Mouse (Mus musculus): Measurements from ENCODE around the gene Tomm6. TPM values are rescaled to one million over a fixed set of nuclear protein-coding genes. Genes with fewer than 3 reads are reported as not detected.
"Not testable (repeated sequence)": the region's sequence is repeated elsewhere in the genome, so short reads cannot be mapped to it uniquely, and the experiment has no call there.

Tomm6 gene
- polyA plus RNA-seq, 1 experiment = 93.7 TPM

DNA sequence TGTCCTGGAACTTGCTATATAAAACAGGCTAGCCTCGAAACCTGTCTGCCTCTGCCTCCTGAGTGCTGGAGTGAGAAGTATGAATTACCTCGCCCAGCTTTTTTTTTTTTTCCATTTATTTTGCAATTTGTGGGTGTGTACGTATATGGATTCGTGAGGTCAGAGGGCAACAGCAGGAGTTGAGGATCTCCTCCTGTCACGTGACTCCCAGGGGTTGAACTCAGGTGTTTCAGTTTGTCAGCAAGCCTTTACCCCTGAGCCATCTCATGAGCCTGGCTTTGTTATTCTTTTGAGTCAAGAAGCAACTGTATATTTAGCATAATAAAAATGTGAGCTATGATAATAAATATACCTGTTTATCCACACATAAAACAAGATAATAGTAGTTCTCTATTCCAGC is 32.5 kb downstream of the Tomm6 start:
- H3K27ac ChIP-seq (ENCODE audit: control insufficient read depth, insufficient read depth, low read depth, low read length) = no peak overlapping the region
- no peaks in the 10 kb centered on the region for H3K27me3 ChIP-seq (ENCODE audit: control insufficient read depth, insufficient read depth, low read length)
- no peak overlapping the region for H3K4me3 ChIP-seq (ENCODE audit: control insufficient read depth, low read depth, low read length)
- no peaks in the 10 kb centered on the region for H3K4me1 ChIP-seq (ENCODE audit: control insufficient read depth, insufficient read depth, low read length)
- no peaks in the 10 kb centered on the region; the same call in 1 of the 2 replicates for H3K36me3 ChIP-seq (ENCODE audit: control insufficient read depth, insufficient read depth, low read length)
- no peak for TF ChIP-seq POLR2A (IDR thresholded peaks at IDR 0.05; ENCODE audit: control insufficient read depth, low read depth, low read length)
- TF ChIP-seq CTCF (IDR thresholded peaks at IDR 0.05; ENCODE audit: control insufficient read depth, insufficient read depth, insufficient replicate concordance, low read depth, low read length) = no peak

- H3K27ac ChIP-seq (ENCODE audit: control insufficient read depth, insufficient read depth, low read depth, low read length); H3K4me3 ChIP-seq (ENCODE audit: control insufficient read depth, low read depth, low read length); H3K27me3 ChIP-seq (ENCODE audit: control insufficient read depth, insufficient read depth, low read length); H3K4me1 ChIP-seq (ENCODE audit: control insufficient read depth, insufficient read depth, low read length); H3K36me3 ChIP-seq (ENCODE audit: control insufficient read depth, insufficient read depth, low read length): not testable (repeated sequence)
These were observed 33.8 kb downstream of the Tomm6 start for GRCm38 (mm10) chr17:47654346-47654745.

GRCm38 (mm10) chr17:47651953-47652352 is 36.2 kb downstream of the Tomm6 start:
- no peaks in the 10 kb centered on the region for H3K4me1 ChIP-seq (ENCODE audit: control insufficient read depth, insufficient read depth, low read length)

DNA sequence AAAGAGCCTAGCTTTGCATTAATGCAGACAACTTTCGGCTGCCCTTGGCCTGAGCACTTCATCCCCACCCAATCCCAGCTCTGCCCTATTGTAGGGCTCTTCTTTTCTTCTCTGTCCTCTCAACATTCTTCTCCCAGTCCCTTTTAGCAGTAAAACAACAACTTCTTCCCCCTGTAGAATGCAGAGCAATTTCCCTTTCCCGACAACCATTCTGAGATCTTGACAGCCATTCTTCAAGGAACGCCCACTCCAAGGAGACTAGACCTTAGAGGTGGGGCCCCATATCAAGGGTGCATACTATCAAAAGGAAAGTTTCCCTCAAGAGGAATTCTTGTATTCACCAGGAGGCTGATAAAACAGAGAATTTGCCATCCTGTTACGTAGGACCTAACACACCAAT is 39.2 kb downstream of the Tomm6 start:
- Histone ChIP-seq H3K4me3 (ENCODE audit: control insufficient read depth, low read depth, low read length) (no peak overlapping the region), H3K27me3 (ENCODE audit: control insufficient read depth, insufficient read depth, low read length) (no peaks in the 10 kb centered on the region), H3K27ac (ENCODE audit: control insufficient read depth, insufficient read depth, low read depth, low read length) (no peak overlapping the region), H3K4me1 (ENCODE audit: control insufficient read depth, insufficient read depth, low read length) (no peaks in the 10 kb centered on the region), H3K36me3 (ENCODE audit: control insufficient read depth, insufficient read depth, low read length) (no peaks in the 10 kb centered on the region)
- TF ChIP-seq POLR2A (IDR thresholded peaks at IDR 0.05; ENCODE audit: control insufficient read depth, low read depth, low read length) = no peak
- TF ChIP-seq CTCF (IDR thresholded peaks at IDR 0.05; ENCODE audit: control insufficient read depth, insufficient read depth, insufficient replicate concordance, low read depth, low read length) = no peak

More at GRCm38 (mm10) chr17:47651953-47652352, 36.2 kb downstream of the Tomm6 start:
- H3K4me3 ChIP-seq (ENCODE audit: control insufficient read depth, low read depth, low read length) = no peak overlapping the region
- H3K27me3 ChIP-seq (ENCODE audit: control insufficient read depth, insufficient read depth, low read length) = no peaks in the 10 kb centered on the region
- no peak overlapping the region for H3K27ac ChIP-seq (ENCODE audit: control insufficient read depth, insufficient read depth, low read depth, low read length)
- H3K36me3 ChIP-seq (ENCODE audit: control insufficient read depth, insufficient read depth, low read length) = no peaks in the 10 kb centered on the region; the same call in 1 of the 2 replicates
- TF ChIP-seq POLR2A (IDR thresholded peaks at IDR 0.05; ENCODE audit: control insufficient read depth, low read depth, low read length) (no peak), CTCF (IDR thresholded peaks at IDR 0.05; ENCODE audit: control insufficient read depth, insufficient read depth, insufficient replicate concordance, low read depth, low read length) (no peak)

GRCm38 (mm10) chr17:47646683-47647082 is 41.5 kb downstream of the Tomm6 start:
- Histone ChIP-seq H3K4me3 (ENCODE audit: control insufficient read depth, low read depth, low read length) (no peak overlapping the region), H3K27ac (ENCODE audit: control insufficient read depth, insufficient read depth, low read depth, low read length) (no peak overlapping the region), H3K4me1 (ENCODE audit: control insufficient read depth, insufficient read depth, low read length) (no peaks in the 10 kb centered on the region), H3K27me3 (ENCODE audit: control insufficient read depth, insufficient read depth, low read length) (no peaks in the 10 kb centered on the region), H3K36me3 (ENCODE audit: control insufficient read depth, insufficient read depth, low read length) (no peaks in the 10 kb centered on the region)
- TF ChIP-seq POLR2A (IDR thresholded peaks at IDR 0.05; ENCODE audit: control insufficient read depth, low read depth, low read length) = no peak
- peak; percentile 8; the same call in 1 of the 2 replicates for TF ChIP-seq CTCF (IDR thresholded peaks at IDR 0.05; ENCODE audit: control insufficient read depth, insufficient read depth, insufficient replicate concordance, low read depth, low read length)

- H3K4me1 ChIP-seq (ENCODE audit: control insufficient read depth, insufficient read depth, low read length) = no peaks in the 10 kb centered on the region
- H3K36me3 ChIP-seq (ENCODE audit: control insufficient read depth, insufficient read depth, low read length) = no peaks in the 10 kb centered on the region
- no peaks in the 10 kb centered on the region for H3K27me3 ChIP-seq (ENCODE audit: control insufficient read depth, insufficient read depth, low read length)
- no peak overlapping the region for H3K27ac ChIP-seq (ENCODE audit: control insufficient read depth, insufficient read depth, low read depth, low read length)
- TF ChIP-seq POLR2A (IDR thresholded peaks at IDR 0.05; ENCODE audit: control insufficient read depth, low read depth, low read length) (no peak), CTCF (IDR thresholded peaks at IDR 0.05; ENCODE audit: control insufficient read depth, insufficient read depth, insufficient replicate concordance, low read depth, low read length) (no peak)
- no peak overlapping the region for H3K4me3 ChIP-seq (ENCODE audit: control insufficient read depth, low read depth, low read length)
These were observed 45.2 kb downstream of the Tomm6 start for GRCm38 (mm10) chr17:47642992-47643391.

Other genes starting within 250 kb of the Tomm6 start
- gene Taf8, start 186.1 kb downstream of the Tomm6 start, polyA plus RNA-seq (2012; rRNA removed) = 15.3 and 17.3 TPM in 2 replicates
- gene Ccnd3, start 183.3 kb downstream of the Tomm6 start, polyA plus RNA-seq (2012; rRNA removed) = 253 and 256 TPM in 2 replicates
- 16.3 and 17.6 TPM in 2 replicates for gene Bysl, start 76.9 kb downstream of the Tomm6 start, polyA plus RNA-seq (2012; rRNA removed)
- 13.4 and 17.0 TPM in 2 replicates for gene Med20, start 76.8 kb downstream of the Tomm6 start, polyA plus RNA-seq (2012; rRNA removed)
- gene Gm20517, start 76.8 kb downstream of the Tomm6 start, polyA plus RNA-seq (2012; rRNA removed) = 20.6 and 25.0 TPM in 2 replicates
- gene Usp49, start 57.7 kb downstream of the Tomm6 start, polyA plus RNA-seq (2012; rRNA removed) = 67.0 and 80.5 TPM in 2 replicates
- gene Frs3, start 644 bp upstream of the Tomm6 start, polyA plus RNA-seq (2012; rRNA removed) = 31.4 and 34.1 TPM in 2 replicates
- gene Gm21981, start 6.1 kb upstream of the Tomm6 start, polyA plus RNA-seq (2012; rRNA removed) = 0.95 and 0.96 TPM in 2 replicates
- 2.7 and 3.4 TPM in 2 replicates for gene Prickle4, start 6.3 kb upstream of the Tomm6 start, polyA plus RNA-seq (2012; rRNA removed)
- gene Pgc, start 38.5 kb upstream of the Tomm6 start, polyA plus RNA-seq (2012; rRNA removed) = 0.32 and 0.57 TPM in 2 replicates
- gene Tfeb, start 48.6 kb upstream of the Tomm6 start, polyA plus RNA-seq (2012; rRNA removed) = 4.4 and 5.2 TPM in 2 replicates
- 2.0 and 2.1 TPM in 2 replicates for gene Mdfi, start 146.3 kb upstream of the Tomm6 start, polyA plus RNA-seq (2012; rRNA removed)
- 7.6 and 7.8 TPM in 2 replicates for gene Foxp4, start 236.3 kb upstream of the Tomm6 start, polyA plus RNA-seq (2012; rRNA removed)